Mouse (Mus musculus) T-helper 1 cell (primary cell): ENCODE data around the gene Vmn2r71.

Source experiments
- in situ Hi-C: fragments of 300-600 bp; cut with MboI, MseI; formaldehyde crosslinking; loops from one replicate; pipeline ENCODE4 v1.15.1; 2025; ENCODE audit warnings: high pct_unique_total_duplicates

Gene Vmn2r71

GRCm38 (mm10) chr7:85562787-85563186 is at the start of gene Vmn2r71:
Gene Vmn2r71 (plus strand): TSS chr7:85563087.
- in situ Hi-C loops = no loop called here

GRCm38 (mm10) chr7:85542108-85542507 is 20.8 kb upstream of the Vmn2r71 start:
- in situ Hi-C loops = no loop called here

- in situ Hi-C loops = no loop called here
Observed at GRCm38 (mm10) chr7:85543118-85543517, 19.8 kb upstream of the Vmn2r71 start.

- in situ Hi-C loops = no loop called here
Observed at GRCm38 (mm10) chr7:85569092-85569491, 6.2 kb downstream of the Vmn2r71 start, which contains the start of gene Vmn2r70. Gene Vmn2r70 (minus strand): TSS chr7:85569192.
